13 mouse cellular contexts compared by ENCODE assay signal in genomic region chr16:24749816-24750215, GRCm38 (mm10).
"Had no signal": no experiment of that assay in that cellular context is flagged by ENCODE, and none has a peak within 500 bp of the region (broad histone marks: within the 10 kb centered on the region; RNA-seq: fewer than 3 reads in every experiment).

No protein-coding gene starts in this region.

- DNase-seq: gastrocnemius, postnatal 10 days; gastrocnemius, postnatal 25 days; heart, adult 18-20 months; heart, postnatal 10 days; heart, postnatal 4 days; kidney, adult 18-20 months; kidney, adult 8-10 months; kidney, postnatal 10 days; kidney, postnatal 25 days; layer of hippocampus, adult 9-11 months; layer of hippocampus, postnatal 36 days; left cerebral cortex, postnatal 4 days; lung, adult 18-20 months had no signal
